Mouse (Mus musculus) stomach, embryonic 14.5 days (tissue): ENCODE measurements around the gene Cfap77. TPM values are rescaled to one million over a fixed set of nuclear protein-coding genes. Genes with fewer than 3 reads are reported as not detected.

Experiments used
- ATAC-seq: fragments of 200-750 bp; cut with Nextera tagmentation; 2 replicates; pipeline ENCODE4 v1.8.0; 2017; ENCODE audit warnings: low read depth, moderate TSS enrichment; ENCODE audit not compliant: insufficient number of reproducible peaks, insufficient read depth, low FRiP score
- H3K27ac ChIP-seq: fragments of 300-500 bp; sonication (generic); 2 replicates; pipeline ENCODE4 v1.5.1; 2014; ENCODE audit warnings: mild to moderate bottlenecking, low read length, moderate library complexity, mixed read lengths
- H3K27me3 ChIP-seq: fragments of 300-500 bp; sonication (generic); 2 replicates; pipeline ENCODE4 v1.6.1; 2014; ENCODE audit warnings: low read length, control low read depth, mixed read lengths; ENCODE audit not compliant: control insufficient read depth, insufficient read depth
- H3K36me3 ChIP-seq: fragments of 300-500 bp; sonication (generic); 2 replicates; pipeline ENCODE4 v1.6.1; 2014; ENCODE audit warnings: mild to moderate bottlenecking, control low read depth, low read length, moderate library complexity, mixed read lengths; ENCODE audit not compliant: control insufficient read depth, insufficient read depth
- H3K4me1 ChIP-seq: fragments of 300-500 bp; sonication (generic); 2 replicates; pipeline ENCODE4 v1.6.1; 2014; ENCODE audit warnings: low read length, control low read depth, mixed read lengths; ENCODE audit not compliant: control insufficient read depth, insufficient read depth
- H3K4me2 ChIP-seq: fragments of 300-500 bp; sonication (generic); replicated peaks from 2 replicates; pipeline ENCODE4 v1.6.1; 2014; ENCODE audit warnings: low read depth, low read length, control low read depth
- H3K4me3 ChIP-seq: fragments of 300-500 bp; sonication (generic); 2 replicates; pipeline ENCODE4 v1.5.1; 2014; ENCODE audit warnings: low read depth, low read length, control low read depth
- H3K9ac ChIP-seq: fragments of 300-500 bp; sonication (generic); replicated peaks from 2 replicates; pipeline ENCODE4 v1.6.1; 2014; ENCODE audit warnings: low read depth, mild to moderate bottlenecking, control low read depth, low read length, moderate library complexity, mixed read lengths
- H3K9me3 ChIP-seq: fragments of 300-500 bp; sonication (generic); 2 replicates; pipeline ENCODE4 v1.6.1; 2016; ENCODE audit warnings: low read depth, low read length, control low read depth; ENCODE audit not compliant: control insufficient read depth
- WGBS: fragments of 180-500 bp; shearing (Covaris S2); extraction: QIAGEN DNeasy Blood & Tissue Kit; methylation state at CpG from one replicate; pipeline ENCODE4 v1.1.7; 2014; 5-methylcytosine and 5-hydroxymethylcytosine counted together
- polyA plus RNA-seq: library from polyadenylated mRNA; unstranded; fragments of >200 nt; fragmentation: Nextera tagmentation; extraction: Ambion mirVana; gene quantifications from 2 replicates; pipeline ENCODE4 v1.2.1, GENCODE M21; 2014

Cfap77 gene
- polyA plus RNA-seq, 1 experiment from 2014 or later = 0.59 TPM

GRCm38 (mm10) chr2:29021025-29021424 lies 33.8 kb downstream of the Cfap77 start:
- no peaks in the 10 kb centered on the region for H3K36me3 ChIP-seq
- H3K27me3 ChIP-seq = no peaks in the 10 kb centered on the region
- H3K9ac ChIP-seq = no peak overlapping the region
- WGBS = 24% methylated on average over 17 of the region's 17 CpGs
- no peak overlapping the region for H3K4me2 ChIP-seq
- H3K9me3 ChIP-seq = no peaks in the 10 kb centered on the region
- H3K27ac ChIP-seq = no peak overlapping the region
- ATAC-seq = no peak
- H3K4me3 ChIP-seq = no peak overlapping the region
- H3K4me1 ChIP-seq = no peaks in the 10 kb centered on the region

- Histone ChIP-seq H3K27ac (no peak overlapping the region), H3K4me2 (no peak overlapping the region), H3K27me3 (no peaks in the 10 kb centered on the region), H3K4me1 (no peaks in the 10 kb centered on the region), H3K36me3 (no peaks in the 10 kb centered on the region), H3K4me3 (no peak overlapping the region), H3K9me3 (no peaks in the 10 kb centered on the region), H3K9ac (no peak overlapping the region)
- no peak for ATAC-seq
- WGBS = 60% methylated on average over 5 of the region's 5 CpGs
Measured at GRCm38 (mm10) chr2:29018680-29019079, 36.2 kb downstream of the Cfap77 start.

- H3K27me3 ChIP-seq = no peaks in the 10 kb centered on the region
- no peaks in the 10 kb centered on the region for H3K36me3 ChIP-seq
- H3K4me2 ChIP-seq = no peak overlapping the region
- H3K27ac ChIP-seq = no peak overlapping the region
- H3K4me3 ChIP-seq = no peak overlapping the region
- no peak overlapping the region for H3K9ac ChIP-seq
- WGBS = 61% methylated on average over 27 of the region's 27 CpGs
- H3K4me1 ChIP-seq = no peaks in the 10 kb centered on the region
- H3K9me3 ChIP-seq = no peaks in the 10 kb centered on the region
- ATAC-seq = no peak
Measured at GRCm38 (mm10) chr2:29016599-29017587, 38.0 kb downstream of the Cfap77 start.

GRCm38 (mm10) chr2:29012523-29012922 lies 42.3 kb downstream of the Cfap77 start:
- no peak overlapping the region for H3K27ac ChIP-seq
- no peaks in the 10 kb centered on the region for H3K27me3 ChIP-seq
- H3K4me2 ChIP-seq = no peak overlapping the region
- 71% methylated on average over 5 of the region's 5 CpGs for WGBS
- no peak overlapping the region for H3K4me3 ChIP-seq
- H3K4me1 ChIP-seq = no peaks in the 10 kb centered on the region
- H3K9ac ChIP-seq = no peak overlapping the region
- no peaks in the 10 kb centered on the region for H3K9me3 ChIP-seq
- no peaks in the 10 kb centered on the region for H3K36me3 ChIP-seq
- ATAC-seq = no peak

GRCm38 (mm10) chr2:29007656-29008055 lies 47.2 kb downstream of the Cfap77 start:
- Histone ChIP-seq H3K4me3 (no peak overlapping the region), H3K4me1 (no peaks in the 10 kb centered on the region), H3K4me2 (no peak overlapping the region), H3K9me3 (no peaks in the 10 kb centered on the region), H3K9ac (no peak overlapping the region), H3K27me3 (no peaks in the 10 kb centered on the region), H3K36me3 (no peaks in the 10 kb centered on the region), H3K27ac (no peak overlapping the region)
- ATAC-seq = no peak
- WGBS = 74% methylated on average over 6 of the region's 6 CpGs

- H3K27me3 ChIP-seq = no peaks in the 10 kb centered on the region
- no peak for ATAC-seq
- H3K9me3 ChIP-seq = no peaks in the 10 kb centered on the region
- no peak overlapping the region for H3K4me2 ChIP-seq
- WGBS = 76% methylated on average over 13 of the region's 13 CpGs
- no peak overlapping the region for H3K4me3 ChIP-seq
- no peak overlapping the region for H3K27ac ChIP-seq
- no peaks in the 10 kb centered on the region for H3K4me1 ChIP-seq
- no peak overlapping the region for H3K9ac ChIP-seq
- H3K36me3 ChIP-seq = no peaks in the 10 kb centered on the region
Measured at GRCm38 (mm10) chr2:29006455-29007034, 48.3 kb downstream of the Cfap77 start.

- no peak overlapping the region for H3K4me3 ChIP-seq
- no peak overlapping the region for H3K9ac ChIP-seq
- no peaks in the 10 kb centered on the region for H3K9me3 ChIP-seq
- 54% methylated on average over 9 of the region's 9 CpGs for WGBS
- no peak overlapping the region for H3K27ac ChIP-seq
- no peak overlapping the region for H3K4me2 ChIP-seq
- no peaks in the 10 kb centered on the region for H3K36me3 ChIP-seq
- no peak for ATAC-seq
- no peaks in the 10 kb centered on the region for H3K27me3 ChIP-seq
- no peaks in the 10 kb centered on the region for H3K4me1 ChIP-seq
Measured at GRCm38 (mm10) chr2:29004037-29004436, 50.8 kb downstream of the Cfap77 start.

- no peaks in the 10 kb centered on the region for H3K27me3 ChIP-seq
- H3K27ac ChIP-seq = no peak overlapping the region
- 58% methylated on average over 5 of the region's 5 CpGs for WGBS
- H3K36me3 ChIP-seq = no peaks in the 10 kb centered on the region
- no peaks in the 10 kb centered on the region for H3K4me1 ChIP-seq
- no peak overlapping the region for H3K9ac ChIP-seq
- H3K4me3 ChIP-seq = no peak overlapping the region
- no peak overlapping the region for H3K4me2 ChIP-seq
- H3K9me3 ChIP-seq = no peaks in the 10 kb centered on the region
- no peak for ATAC-seq
Measured at GRCm38 (mm10) chr2:28998246-28998645, 56.6 kb downstream of the Cfap77 start.
